Mouse (Mus musculus) lung, postnatal 0 days (tissue): Measurements from ENCODE around the gene Osbpl9. TPM values are rescaled to one million over a fixed set of nuclear protein-coding genes. Genes with fewer than 3 reads are reported as not detected.

Experiments used
- ATAC-seq: fragments of 200-750 bp; cut with Nextera tagmentation; 2 replicates; pipeline ENCODE4 v1.8.0; 2017; ENCODE audit warnings: moderate library complexity
- DNase-seq: peaks from one replicate; pipeline ENCODE4 v3.0.0-alpha.2; 2016; ENCODE audit warnings: low spot score
- H3K27ac ChIP-seq: fragments of 300-500 bp; sonication (generic); 2 replicates; pipeline ENCODE4 v1.5.1; 2014; ENCODE audit warnings: antibody characterized with exemption, mild to moderate bottlenecking, low read length, mixed read lengths
- H3K27me3 ChIP-seq: fragments of 300-500 bp; sonication (generic); replicated peaks from 2 replicates; pipeline ENCODE4 v1.6.1; 2014; ENCODE audit warnings: low read length, mixed read lengths; ENCODE audit not compliant: insufficient read depth
- H3K36me3 ChIP-seq: fragments of 300-500 bp; sonication (generic); 2 replicates; pipeline ENCODE4 v1.6.1; 2014; ENCODE audit warnings: low read length, mixed read lengths; ENCODE audit not compliant: insufficient read depth
- H3K4me1 ChIP-seq: fragments of 300-500 bp; sonication (generic); 2 replicates; pipeline ENCODE4 v1.6.1; 2014; ENCODE audit warnings: antibody characterized with exemption, low read depth, low read length, mixed read lengths; ENCODE audit not compliant: insufficient read depth
- H3K4me2 ChIP-seq: fragments of 300-500 bp; sonication (generic); replicated peaks from 2 replicates; pipeline ENCODE4 v1.6.1; 2014; ENCODE audit warnings: low read depth, mild to moderate bottlenecking, low read length, moderate library complexity, mixed read lengths
- H3K4me3 ChIP-seq: fragments of 300-500 bp; sonication (generic); 2 replicates; pipeline ENCODE4 v1.5.1; 2014; ENCODE audit warnings: low read depth, low read length
- H3K9ac ChIP-seq: fragments of 300-500 bp; sonication (generic); replicated peaks from 2 replicates; pipeline ENCODE4 v1.6.1; 2014; ENCODE audit warnings: low read depth, mild to moderate bottlenecking
- H3K9me3 ChIP-seq: fragments of 300-500 bp; sonication (generic); 2 replicates; pipeline ENCODE4 v1.6.1; 2016; ENCODE audit warnings: low read length, mixed read lengths
- CTCF ChIP-seq: IDR thresholded peaks from 2 replicates; pipeline ENCODE4 v1.5.1; 2016; ENCODE audit warnings: antibody characterized with exemption, mild to moderate bottlenecking
- EP300 ChIP-seq: IDR thresholded peaks from 2 replicates; pipeline ENCODE4 v1.6.1; 2016; ENCODE audit warnings: antibody characterized with exemption, mild to moderate bottlenecking, control low read depth
- WGBS: fragments of 180-500 bp; shearing (Covaris S2); extraction: QIAGEN DNeasy Blood & Tissue Kit; methylation state at CpG from one replicate; pipeline ENCODE4 v1.1.7; 2014; 5-methylcytosine and 5-hydroxymethylcytosine counted together
- polyA plus RNA-seq: library from polyadenylated mRNA; unstranded; fragments of >200 nt; fragmentation: Nextera tagmentation; extraction: Ambion mirVana; gene quantifications from 2 replicates; pipeline ENCODE4 v1.2.1, GENCODE M21; 2015

The Osbpl9 gene
- polyA plus RNA-seq, 1 experiment from 2014 or later = 98.5 TPM

DNA sequence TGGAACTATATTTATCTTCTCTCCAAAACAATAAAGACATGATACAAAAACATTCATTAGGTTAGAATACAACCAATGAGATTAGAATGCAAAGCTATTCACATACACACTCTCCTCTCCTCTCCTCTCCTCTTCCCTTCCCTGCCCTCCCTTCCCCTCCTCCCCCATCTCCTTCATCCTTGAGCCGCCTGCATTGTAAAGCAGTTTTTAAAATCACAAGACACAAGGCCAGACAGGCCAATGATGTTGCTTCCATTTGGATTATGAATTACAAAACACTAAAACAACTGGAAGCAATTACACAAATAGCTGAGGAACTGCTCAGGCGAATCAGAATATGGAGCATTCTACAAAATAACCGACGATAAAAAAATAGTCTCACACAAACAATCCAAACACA is 28.7 kb downstream of the Osbpl9 start:
- H3K27me3 ChIP-seq = no peaks in the 10 kb centered on the region
- no peak for TF ChIP-seq CTCF
- no peak for TF ChIP-seq EP300
- no peak overlapping the region for H3K4me2 ChIP-seq
- H3K4me1 ChIP-seq = no peaks in the 10 kb centered on the region
- no peaks in the 10 kb centered on the region for H3K9me3 ChIP-seq
- WGBS = 70% methylated on average over 4 of the region's 4 CpGs
- no peak overlapping the region for H3K27ac ChIP-seq
- DNase-seq (no peak), ATAC-seq (no peak)
- H3K36me3 ChIP-seq = no peaks in the 10 kb centered on the region
- H3K9ac ChIP-seq = no peak overlapping the region
- no peak overlapping the region for H3K4me3 ChIP-seq

DNA sequence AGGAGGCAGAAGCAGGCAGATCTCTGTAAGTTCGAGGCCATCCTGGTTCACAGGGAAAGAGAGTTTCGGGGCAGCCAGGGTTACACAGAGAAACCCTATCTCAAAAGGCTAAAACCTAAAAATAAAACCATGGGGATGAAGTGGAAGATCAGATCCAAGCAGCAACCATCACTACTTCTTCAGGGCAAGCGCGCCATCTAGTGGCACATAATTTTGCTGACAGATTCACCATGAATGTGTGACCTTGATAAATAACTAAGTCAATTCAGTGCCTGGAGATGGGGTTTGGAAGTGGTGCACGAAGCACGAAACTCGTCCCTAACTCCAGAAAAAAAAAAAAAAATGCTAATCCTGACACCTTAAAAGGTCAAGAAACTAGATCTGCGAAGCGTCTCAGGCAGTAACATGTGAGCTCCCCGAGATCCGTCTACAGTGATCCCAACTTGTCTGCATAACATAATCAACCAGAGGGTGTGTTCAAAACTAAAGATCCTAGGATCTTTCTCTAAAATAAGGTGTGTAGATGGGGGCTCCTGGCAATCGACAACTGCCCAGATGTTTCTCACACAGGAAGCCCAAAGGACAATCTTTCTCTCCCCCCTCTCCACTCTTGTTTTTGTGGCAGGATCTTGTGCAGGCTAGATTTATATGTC is 36.4 kb downstream of the Osbpl9 start:
- WGBS = 36% methylated on average over 12 of the region's 12 CpGs
- no peak overlapping the region for H3K9ac ChIP-seq
- DNase-seq (peak; percentile 81), ATAC-seq (0 out of 2 replicates have a peak, but pooled peaks have one; percentile 37)
- no peak overlapping the region for H3K27ac ChIP-seq
- H3K9me3 ChIP-seq = no peaks in the 10 kb centered on the region
- no peak overlapping the region for H3K4me2 ChIP-seq
- TF ChIP-seq CTCF (peak; percentile 92), EP300 (no peak)
- H3K27me3 ChIP-seq = no peaks in the 10 kb centered on the region
- H3K4me3 ChIP-seq = no peak overlapping the region
- no peaks in the 10 kb centered on the region for H3K4me1 ChIP-seq
- H3K36me3 ChIP-seq = no peaks in the 10 kb centered on the region

- Histone ChIP-seq H3K9ac (no peak overlapping the region), H3K27ac (peak overlapping the region; percentile 43)
These were observed 45.4 kb downstream of the Osbpl9 start for GRCm38 (mm10) chr4:109156481-109157261.

DNA sequence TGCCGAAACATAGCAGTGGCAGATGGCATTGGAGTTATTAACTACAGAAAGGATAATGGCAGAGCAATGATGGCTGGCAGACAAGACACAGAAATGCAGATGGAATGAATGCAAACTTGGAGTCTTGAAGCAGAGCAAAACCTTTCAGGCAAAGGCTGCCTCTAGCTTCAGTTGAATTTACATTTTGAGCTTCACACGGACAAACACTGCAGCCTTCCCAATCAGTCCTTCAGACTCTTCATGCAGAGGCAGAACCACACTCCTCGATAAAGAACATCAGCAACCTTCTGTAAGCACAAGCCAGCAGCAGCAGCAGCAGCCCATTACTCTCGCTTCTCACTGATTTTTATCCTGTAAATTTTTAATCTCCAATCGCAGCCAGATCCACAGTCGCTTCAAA is 46.0 kb downstream of the Osbpl9 start:
- Histone ChIP-seq H3K9ac (no peak overlapping the region), H3K4me2 (no peak overlapping the region), H3K27ac (no peak overlapping the region), H3K9me3 (no peaks in the 10 kb centered on the region), H3K4me1 (no peaks in the 10 kb centered on the region), H3K27me3 (no peaks in the 10 kb centered on the region), H3K4me3 (no peak overlapping the region), H3K36me3 (peaks cover 3% of the 10 kb centered on the region; the same call in 1 of the 2 replicates)
- WGBS = 65% methylated on average over 6 of the region's 6 CpGs
- TF ChIP-seq EP300 (no peak), CTCF (no peak)
- DNase-seq (no peak), ATAC-seq (no peak)

More at GRCm38 (mm10) chr4:109156481-109157261, 45.4 kb downstream of the Osbpl9 start:
- no peak overlapping the region; the same call in 1 of the 2 replicates for H3K4me3 ChIP-seq
- no peaks in the 10 kb centered on the region for H3K9me3 ChIP-seq
- WGBS = 31% methylated on average over 24 of the region's 24 CpGs
- H3K36me3 ChIP-seq = peaks cover 3% of the 10 kb centered on the region; the same call in 1 of the 2 replicates
- H3K4me1 ChIP-seq = no peaks in the 10 kb centered on the region
- ATAC-seq (peak; percentile 67), DNase-seq (peak; percentile 72)
- TF ChIP-seq EP300 (no peak), CTCF (no peak)
- no peaks in the 10 kb centered on the region for H3K27me3 ChIP-seq
- peak overlapping the region; percentile 48 for H3K4me2 ChIP-seq

DNA sequence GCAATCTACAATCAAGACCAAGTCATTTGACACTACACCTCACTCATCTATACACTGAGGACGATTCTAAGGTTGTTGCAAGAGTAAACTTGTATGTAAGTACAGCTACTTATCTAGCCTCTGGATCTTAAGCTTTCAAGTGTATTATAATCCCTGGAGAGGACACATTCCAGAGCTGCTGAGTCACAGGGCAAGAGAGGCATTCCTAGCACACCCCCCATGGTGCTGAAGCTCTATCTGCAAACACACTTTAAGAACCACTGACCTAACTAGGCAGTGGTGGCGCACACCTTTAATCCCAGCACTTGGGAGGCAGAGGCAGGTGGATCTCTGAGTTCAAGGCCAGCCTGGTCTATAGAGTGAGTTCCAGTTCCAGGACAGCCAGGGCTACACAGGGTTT is 51.9 kb downstream of the Osbpl9 start:
- peaks cover 3% of the 10 kb centered on the region; the same call in 1 of the 2 replicates for H3K36me3 ChIP-seq
- no peak for TF ChIP-seq CTCF
- TF ChIP-seq EP300 = peak; percentile 93
- no peak overlapping the region for H3K4me2 ChIP-seq
- H3K9ac ChIP-seq = no peak overlapping the region
- H3K27ac ChIP-seq = no peak overlapping the region
- 0 out of 2 replicates have a peak, but pooled peaks cover 5% of the 10 kb centered on the region for H3K4me1 ChIP-seq
- no peaks in the 10 kb centered on the region for H3K9me3 ChIP-seq
- DNase-seq (peak; percentile 77), ATAC-seq (peak; percentile 83)
- no peak overlapping the region for H3K4me3 ChIP-seq
- WGBS = 52% methylated on average over 2 of the region's 2 CpGs
- H3K27me3 ChIP-seq = no peaks in the 10 kb centered on the region

GRCm38 (mm10) chr4:109149411-109149810 is 52.7 kb downstream of the Osbpl9 start:
- WGBS = 78% methylated on average over 2 of the region's 2 CpGs
- H3K4me3 ChIP-seq = no peak overlapping the region
- H3K27ac ChIP-seq = no peak overlapping the region
- no peaks in the 10 kb centered on the region for H3K9me3 ChIP-seq
- H3K4me1 ChIP-seq = peaks cover 7% of the 10 kb centered on the region; the same call in 1 of the 2 replicates
- TF ChIP-seq EP300 = no peak
- no peak for TF ChIP-seq CTCF
- DNase-seq = no peak
- no peaks in the 10 kb centered on the region for H3K27me3 ChIP-seq
- no peak overlapping the region for H3K4me2 ChIP-seq
- H3K9ac ChIP-seq = no peak overlapping the region
- no peak for ATAC-seq
- H3K36me3 ChIP-seq = peaks cover 3% of the 10 kb centered on the region; the same call in 1 of the 2 replicates
